Mouse (Mus musculus): Measurements from ENCODE around the gene Slc25a11. TPM values are rescaled to one million over a fixed set of nuclear protein-coding genes. Genes with fewer than 3 reads are reported as not detected.

Gene Slc25a11
- total RNA-seq, 2 experiments from 2014 or later, result 120 to 125 TPM

GRCm38 (mm10) chr11:70638293-70638692 is 9.0 kb downstream of the Slc25a11 start:
- intact Hi-C loops (cut with DNase I), result no loop called here
- no peak for DNase-seq (ENCODE audit: low spot score in 2 of 2)

GRCm38 (mm10) chr11:70637764-70638163 is 9.5 kb downstream of the Slc25a11 start:
- intact Hi-C loops (cut with DNase I), result no loop called here
- DNase-seq (ENCODE audit: low spot score in 2 of 2), result no peak

DNA sequence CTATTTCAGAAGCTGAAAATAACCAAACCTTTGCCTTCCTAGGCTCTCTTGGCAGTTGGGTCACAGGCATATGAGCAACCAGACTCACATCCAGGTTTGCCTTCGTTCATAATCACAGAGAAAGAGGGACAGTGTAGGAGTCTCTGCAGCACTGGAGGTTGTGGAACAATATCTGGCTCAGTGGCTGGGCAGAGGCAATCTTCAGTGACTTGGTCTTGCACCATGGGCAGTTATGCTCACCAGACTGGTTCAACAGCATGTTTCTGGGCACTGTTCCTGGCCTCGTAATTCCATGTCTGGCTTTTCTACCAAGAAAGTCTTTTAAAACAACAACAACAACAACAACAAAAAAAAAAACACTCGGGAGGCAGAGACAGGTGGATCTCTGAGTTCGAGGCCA is 11.7 kb downstream of the Slc25a11 start:
- no peak for DNase-seq (ENCODE audit: low spot score in 2 of 2)
- intact Hi-C loops (cut with DNase I), result no loop called here

DNA sequence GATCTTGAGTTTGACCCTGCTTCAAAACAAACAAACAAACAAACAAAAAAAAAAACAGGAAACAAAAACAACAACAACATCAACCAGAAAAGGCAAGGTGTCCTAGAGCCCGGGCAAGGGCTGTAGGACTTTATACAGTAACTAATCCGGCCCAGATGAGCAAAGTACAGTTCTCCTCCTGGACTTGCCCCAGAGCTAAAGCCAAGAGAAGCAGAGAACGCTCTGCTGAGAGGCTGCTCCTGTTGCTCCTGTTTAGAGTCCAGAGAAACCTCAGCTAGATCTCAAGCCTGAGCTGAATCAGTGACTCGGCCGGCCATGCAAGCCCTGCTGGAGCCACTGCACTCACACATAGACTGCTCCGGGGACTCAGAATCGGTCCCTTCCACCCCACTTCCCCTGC is 17.1 kb downstream of the Slc25a11 start:
- intact Hi-C loops (cut with DNase I), result loop anchor here (5.0 kb wide), 1 partner anchor 127 kb away; no protein-coding TSS in a partner anchor
- DNase-seq (ENCODE audit: low spot score in 2 of 2), result no peak

DNA sequence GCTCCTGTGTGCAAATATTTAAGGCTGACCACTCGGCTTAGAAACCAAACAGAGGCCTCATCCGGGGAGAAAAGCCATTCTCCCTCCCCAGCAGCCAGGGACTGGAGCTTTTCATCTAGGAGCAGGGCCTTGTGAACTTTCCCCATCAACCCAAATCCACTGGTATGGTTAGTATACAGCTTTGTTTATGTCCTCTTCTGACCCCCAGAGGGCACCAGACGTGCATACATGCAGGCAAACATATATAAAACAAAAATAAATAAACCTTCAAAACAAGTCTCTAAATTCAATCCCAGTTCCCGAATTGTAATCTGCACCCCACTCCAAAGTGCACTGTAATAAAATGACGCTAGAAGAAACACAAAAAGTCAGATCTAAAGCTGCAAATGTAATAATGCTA is 17.7 kb downstream of the Slc25a11 start:
- intact Hi-C loops (cut with DNase I), result no loop called here
- no peak for DNase-seq (ENCODE audit: low spot score in 2 of 2)

GRCm38 (mm10) chr11:70628431-70628830 is 18.8 kb downstream of the Slc25a11 start:
- intact Hi-C loops (cut with DNase I), result no loop called here
- no peak for DNase-seq (ENCODE audit: low spot score in 2 of 2)

DNA sequence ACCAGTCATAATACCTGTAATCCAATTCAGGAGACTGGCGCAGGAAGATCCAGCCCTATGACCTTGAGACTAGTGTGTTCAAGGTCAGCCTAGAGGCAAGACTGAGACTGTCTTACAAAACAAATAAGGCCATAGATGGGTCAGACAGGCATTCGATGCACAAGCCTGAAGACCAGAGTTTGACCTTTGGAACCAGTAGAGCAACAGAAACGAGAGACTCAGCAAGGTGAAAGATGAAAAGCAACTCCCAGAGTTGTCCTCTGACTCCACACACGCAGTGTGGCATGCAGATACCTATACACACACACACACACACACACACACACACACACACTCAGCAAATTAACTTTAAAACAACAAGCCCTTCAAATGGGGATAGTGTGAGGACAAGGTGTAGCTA is 20.4 kb downstream of the Slc25a11 start:
- no peak for DNase-seq (ENCODE audit: low spot score in 2 of 2)
- intact Hi-C loops (cut with DNase I), result no loop called here

GRCm38 (mm10) chr11:70625473-70625872 is 21.8 kb downstream of the Slc25a11 start:
- no peak for DNase-seq (ENCODE audit: low spot score in 2 of 2)
- intact Hi-C loops (cut with DNase I), result no loop called here

DNA sequence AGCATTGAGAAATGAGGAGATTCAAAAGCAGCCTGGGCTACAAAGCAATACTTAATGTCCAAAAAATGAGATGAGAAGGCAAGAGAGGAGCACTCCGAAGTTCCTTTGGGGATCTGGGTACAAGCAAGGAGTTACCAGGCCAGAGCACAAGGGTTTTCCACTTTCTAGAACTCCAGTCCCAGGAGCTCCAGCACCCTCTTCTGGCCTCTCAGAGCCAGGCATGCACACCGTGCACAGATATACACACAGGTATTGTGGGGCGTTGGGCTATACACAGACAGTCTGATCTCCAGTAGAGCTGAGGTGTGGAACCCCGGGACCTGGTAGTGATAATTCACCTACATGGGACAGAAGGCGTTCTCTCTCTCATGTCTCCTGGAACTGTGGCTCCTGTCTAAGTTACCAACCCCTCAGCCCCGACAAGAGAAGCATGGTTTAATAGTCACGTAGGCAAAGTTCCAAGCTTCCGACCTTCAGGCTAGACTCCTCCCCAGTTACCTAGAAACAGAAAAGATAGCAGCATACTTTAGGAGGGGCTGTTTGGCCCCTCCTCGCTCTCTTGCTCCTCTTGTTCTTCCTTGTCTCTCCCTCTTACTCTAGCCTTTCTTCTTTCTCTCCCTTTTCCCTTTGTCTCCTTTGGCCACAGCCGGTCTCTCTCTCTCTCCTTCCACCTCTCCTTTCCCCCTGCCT is 24.1 kb downstream of the Slc25a11 start:
- intact Hi-C loops (cut with DNase I), result no loop called here
- DNase-seq (ENCODE audit: low spot score in 2 of 2), result no peak

DNA sequence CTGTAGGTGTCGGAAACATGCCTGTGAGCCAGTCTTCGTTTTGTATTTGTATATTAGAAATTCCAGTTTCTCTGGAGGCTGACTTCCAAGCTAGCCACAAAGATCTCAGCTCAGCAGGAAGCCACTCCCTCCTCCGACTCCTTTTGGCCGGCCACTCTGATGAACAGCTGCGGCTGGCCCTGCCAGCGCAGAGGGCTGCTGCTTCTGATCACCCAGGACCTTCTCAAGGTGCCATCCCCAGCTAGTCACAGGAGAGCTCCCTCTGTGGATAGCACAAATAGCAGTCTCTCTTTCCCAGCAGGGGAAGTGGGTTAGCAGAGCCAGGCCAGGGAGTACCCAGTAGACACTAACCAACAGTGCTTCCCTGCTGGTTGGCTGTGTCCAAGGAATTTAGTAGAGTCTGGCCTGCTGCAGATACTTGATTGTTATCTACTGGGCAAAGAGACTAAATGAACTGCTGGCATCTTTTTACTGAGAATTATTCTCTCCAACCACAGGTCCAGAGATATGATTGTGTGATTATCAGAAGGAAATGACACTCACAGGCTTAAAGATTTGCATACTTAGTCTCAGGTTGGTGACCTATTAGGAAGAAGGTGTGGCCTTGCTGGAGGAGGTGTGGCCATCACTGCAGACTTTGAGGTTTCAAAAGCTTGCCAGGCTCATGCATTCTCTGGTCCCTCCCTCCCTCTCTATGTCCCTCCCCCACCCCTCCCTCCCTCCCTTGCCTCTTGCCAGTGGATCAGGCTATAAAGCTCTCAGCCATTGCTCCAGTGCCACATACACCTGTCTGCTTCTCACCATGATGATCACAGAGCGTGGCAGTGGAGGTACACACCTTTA is 25.1 kb downstream of the Slc25a11 start:
- no peak for DNase-seq (ENCODE audit: low spot score in 2 of 2)
- intact Hi-C loops (cut with DNase I), result no loop called here

GRCm38 (mm10) chr11:70619101-70619500 is 28.2 kb downstream of the Slc25a11 start, which contains the start of gene Chrne:
TSS of gene Chrne (minus strand) at chr11:70619216.
- no peak for DNase-seq (ENCODE audit: low spot score in 2 of 2)
- intact Hi-C loops (cut with DNase I), result no loop called here

GRCm38 (mm10) chr11:70615516-70616093 is 31.7 kb downstream of the Slc25a11 start, which contains the start of gene 4930544D05Rik:
TSS of gene 4930544D05Rik (plus strand) at chr11:70615848.
- intact Hi-C loops (cut with DNase I), result no loop called here
- DNase-seq (ENCODE audit: low spot score in 2 of 2), result no peak

- no peak for DNase-seq (ENCODE audit: low spot score in 2 of 2)
- intact Hi-C loops (cut with DNase I), result no loop called here
Measured at GRCm38 (mm10) chr11:70615074-70615473, 32.2 kb downstream of the Slc25a11 start.

DNA sequence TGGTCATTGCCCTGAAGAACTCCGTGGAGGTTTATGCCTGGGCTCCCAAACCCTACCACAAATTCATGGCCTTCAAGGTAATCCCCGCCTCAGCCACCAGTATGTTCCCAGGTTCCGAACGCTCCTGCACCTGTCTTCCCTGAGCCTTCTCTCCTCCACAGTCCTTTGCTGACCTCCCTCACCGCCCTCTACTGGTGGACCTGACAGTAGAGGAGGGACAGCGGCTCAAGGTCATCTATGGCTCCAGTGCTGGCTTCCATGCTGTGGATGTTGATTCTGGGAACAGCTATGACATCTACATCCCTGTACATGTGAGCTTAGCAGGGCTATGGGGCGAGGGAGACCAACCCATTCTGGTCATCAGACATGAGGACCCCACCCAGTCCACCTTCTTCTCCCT is 34.8 kb downstream of the Slc25a11 start:
- no peak for DNase-seq (ENCODE audit: low spot score in 2 of 2)
- intact Hi-C loops (cut with DNase I), result no loop called here

GRCm38 (mm10) chr11:70610752-70611151 is 36.5 kb downstream of the Slc25a11 start:
- intact Hi-C loops (cut with DNase I), result no loop called here
- no peak for DNase-seq (ENCODE audit: low spot score in 2 of 2)

GRCm38 (mm10) chr11:70608381-70609066 is 38.8 kb downstream of the Slc25a11 start:
- no peak for DNase-seq (ENCODE audit: low spot score in 2 of 2)
- intact Hi-C loops (cut with DNase I), result loop anchor here (5.0 kb wide), 2 partner anchors 46 to 66 kb away; partner anchors contain the start of genes Mink1 and Pld2

- DNase-seq (ENCODE audit: low spot score in 2 of 2), result no peak
- intact Hi-C loops (cut with DNase I), result loop anchor here (5.0 kb wide), 2 partner anchors 45 to 65 kb away; partner anchors contain the start of genes Mink1 and Pld2
Measured at GRCm38 (mm10) chr11:70607611-70608010, 39.7 kb downstream of the Slc25a11 start.

GRCm38 (mm10) chr11:70606717-70607116 is 40.6 kb downstream of the Slc25a11 start:
- intact Hi-C loops (cut with DNase I), result loop anchor here (5.0 kb wide), 2 partner anchors 44 to 64 kb away; partner anchors contain the start of genes Mink1 and Pld2
- DNase-seq (ENCODE audit: low spot score in 2 of 2), result no peak

- intact Hi-C loops (cut with DNase I), result loop anchor here (5.0 kb wide), 2 partner anchors 43 to 63 kb away; partner anchors contain the start of genes Mink1 and Pld2
- DNase-seq (ENCODE audit: low spot score in 2 of 2), result peak; percentile 68 to 77
Measured at GRCm38 (mm10) chr11:70605024-70605566, 42.2 kb downstream of the Slc25a11 start.

All from left cerebral cortex, postnatal 14 days (tissue).